Mouse (Mus musculus): ENCODE data around the gene Zan.

- no peak for TF ChIP-seq CTCF (IDR thresholded peaks at IDR 0.05; ENCODE audit: extremely low read depth, insufficient read depth, low read length)
- TF ChIP-seq POLR2A (IDR thresholded peaks at IDR 0.05; ENCODE audit: extremely low read depth, insufficient read depth, low read length): no peak
Observed at GRCm38 (mm10) chr5:137334317-137334716, 142.5 kb downstream of the Zan start.

Data from cortical plate, adult 2 months (tissue).